In genomic region chr17:88494121-88494771, GRCm38 (mm10) we compare ENCODE assay signal across 8 mouse cellular contexts. TPM values are rescaled to one million over a fixed set of nuclear protein-coding genes. Genes with fewer than 3 reads are reported as not detected.
DNase-seq lines count a peak whose midpoint lies in the region; ATAC-seq lines count a peak whose summit lies in the region.

No protein-coding gene starts in this region.

- no peak for ATAC-seq in heart, embryonic 14.5 days (ENCODE audit: insufficient number of reproducible peaks, insufficient read depth, low FRiP score, low read depth)
- 0 out of 2 replicates have a peak, but pooled peaks have one; percentile 50 for ATAC-seq in embryonic facial prominence, embryonic 12.5 days (ENCODE audit: insufficient number of reproducible peaks, insufficient read depth, low FRiP score, low TSS enrichment)
- peak; percentile 91 for ATAC-seq in midbrain, embryonic 11.5 days (ENCODE audit: low FRiP score)

- no peaks in the 10 kb centered on the region for H3K27me3 ChIP-seq in heart, embryonic 14.5 days (ENCODE audit: control insufficient read depth, insufficient read depth, low read length)
- H3K27me3 ChIP-seq in heart, embryonic 10.5 days (ENCODE audit: insufficient read depth, poor library complexity, severe bottlenecking) = no peaks in the 10 kb centered on the region
- no peaks in the 10 kb centered on the region for H3K27me3 ChIP-seq in embryonic facial prominence, embryonic 12.5 days
- no peaks in the 10 kb centered on the region for H3K27me3 ChIP-seq in midbrain, embryonic 11.5 days (ENCODE audit: control insufficient read depth, insufficient read depth, low read length)

- 43% methylated on average over 14 of the region's 14 CpGs for WGBS in heart, embryonic 14.5 days
- WGBS in heart, embryonic 10.5 days = 67% methylated on average over 14 of the region's 14 CpGs
- 58% methylated on average over 14 of the region's 14 CpGs for WGBS in embryonic facial prominence, embryonic 12.5 days
- 29% methylated on average over 14 of the region's 14 CpGs for WGBS in midbrain, embryonic 11.5 days

- H3K9me3 ChIP-seq in heart, embryonic 14.5 days (ENCODE audit: control insufficient read depth, low read length) = no peaks in the 10 kb centered on the region
- no peaks in the 10 kb centered on the region for H3K9me3 ChIP-seq in heart, embryonic 10.5 days
- H3K9me3 ChIP-seq in embryonic facial prominence, embryonic 12.5 days = no peaks in the 10 kb centered on the region
- H3K9me3 ChIP-seq in midbrain, embryonic 11.5 days (ENCODE audit: control insufficient read depth, low read length) = no peaks in the 10 kb centered on the region

- peaks cover 10% of the 10 kb centered on the region for H3K36me3 ChIP-seq in heart, embryonic 14.5 days (ENCODE audit: control insufficient read depth, insufficient read depth, low read length)
- peaks cover 21% of the 10 kb centered on the region for H3K36me3 ChIP-seq in heart, embryonic 10.5 days
- H3K36me3 ChIP-seq in embryonic facial prominence, embryonic 12.5 days = peaks cover 14% of the 10 kb centered on the region; the same call in 1 of the 2 replicates
- no peaks in the 10 kb centered on the region for H3K36me3 ChIP-seq in midbrain, embryonic 11.5 days (ENCODE audit: control insufficient read depth, insufficient read depth, low read length)

- H3K4me2 ChIP-seq in heart, embryonic 14.5 days (ENCODE audit: low read length) = peak overlapping the region; percentile 21; the same call in 1 of the 2 replicates
- no peak overlapping the region for H3K4me2 ChIP-seq in embryonic facial prominence, embryonic 12.5 days (replicated peaks)
- H3K4me2 ChIP-seq in midbrain, embryonic 11.5 days = peak overlapping the region; percentile 27

- no peak overlapping the region for H3K27ac ChIP-seq in heart, embryonic 14.5 days (replicated peaks in 1 of 2; ENCODE audit: control insufficient read depth in 1 of 2, insufficient read depth in 1 of 2, low read depth in 2 of 2, low read length in 2 of 2)
- no peak overlapping the region for H3K27ac ChIP-seq in heart, embryonic 10.5 days
- H3K27ac ChIP-seq in embryonic facial prominence, embryonic 12.5 days = no peak overlapping the region
- H3K27ac ChIP-seq in midbrain, embryonic 11.5 days (ENCODE audit: low read depth, low read length) = peak overlapping the region; percentile 73

- no peak overlapping the region for H3K4me3 ChIP-seq in heart, embryonic 14.5 days (ENCODE audit: control insufficient read depth in 1 of 2, insufficient read depth in 1 of 2, low read depth in 1 of 2, low read length in 2 of 2)
- no peak overlapping the region for H3K4me3 ChIP-seq in heart, embryonic 10.5 days
- H3K4me3 ChIP-seq in embryonic facial prominence, embryonic 12.5 days = no peak overlapping the region
- no peak overlapping the region for H3K4me3 ChIP-seq in midbrain, embryonic 11.5 days (ENCODE audit: low read depth, low read length)

- no peak overlapping the region for H3K9ac ChIP-seq in heart, embryonic 14.5 days (ENCODE audit: low read length)
- no peak overlapping the region for H3K9ac ChIP-seq in embryonic facial prominence, embryonic 12.5 days
- H3K9ac ChIP-seq in midbrain, embryonic 11.5 days (ENCODE audit: low read length) = peak overlapping the region; percentile 33; the same call in 1 of the 2 replicates

- no peak for DNase-seq in heart, embryonic 10.5 days (ENCODE audit: low spot score)
- peak; percentile 35 to 51 for DNase-seq in layer of hippocampus, adult 18-20 months (ENCODE audit: low spot score in 2 of 2)
- DNase-seq in midbrain, embryonic 11.5 days (ENCODE audit: low spot score, missing footprints) = peak; percentile 94
- no peak for DNase-seq in gastrocnemius, postnatal 36 days
- DNase-seq in thymus, postnatal 0 days (ENCODE audit: low spot score) = no peak
- no peak for DNase-seq in ovary, postnatal 10 days (ENCODE audit: low spot score)

- intact Hi-C loops in gastrocnemius, postnatal 36 days (cut with DNase I) = no loop called here

- peaks cover 6 to 10% of the 10 kb centered on the region in 2 experiments; a peak in 2 of 4 replicates for H3K4me1 ChIP-seq in heart, embryonic 14.5 days (ENCODE audit: control insufficient read depth in 2 of 2, insufficient read depth in 2 of 2, low read length in 2 of 2)
- peaks cover 4% of the 10 kb centered on the region for H3K4me1 ChIP-seq in heart, embryonic 10.5 days
- peaks cover 11% of the 10 kb centered on the region; the same call in 1 of the 2 replicates for H3K4me1 ChIP-seq in embryonic facial prominence, embryonic 12.5 days
- peaks cover 14% of the 10 kb centered on the region for H3K4me1 ChIP-seq in midbrain, embryonic 11.5 days (ENCODE audit: control insufficient read depth, insufficient read depth, low read length)

RNA-seq across cellular contexts. Expression of gene Ppp1r21, which starts 35.7 kb away (rescaled TPM):
- polyA plus RNA-seq in heart, embryonic 14.5 days (2014; fragmentation: Nextera tagmentation; extraction: Ambion mirVana) = 13.3 and 17.0 TPM in 2 replicates
- polyA plus RNA-seq in heart, embryonic 10.5 days (2016; fragmentation: Nextera tagmentation; extraction: Ambion mirVana) = 17.3 and 19.6 TPM in 2 replicates
- polyA plus RNA-seq in embryonic facial prominence, embryonic 12.5 days (2016; fragmentation: Nextera tagmentation; extraction: Ambion mirVana) = 21.4 and 22.9 TPM in 2 replicates
- total RNA-seq in layer of hippocampus, adult 18-20 months (2021) = 10 to 100 TPM; 80.3 to 81.6 TPM
- polyA plus RNA-seq in midbrain, embryonic 11.5 days (2014; fragmentation: Nextera tagmentation; extraction: Ambion mirVana) = 22.7 and 24.0 TPM in 2 replicates
- total RNA-seq in gastrocnemius, postnatal 36 days (2021) = 1 to 10 TPM; 4.5 to 4.7 TPM
- 31.0 and 33.8 TPM in 2 replicates for polyA plus RNA-seq in thymus, postnatal 0 days (2015; fragmentation: Nextera tagmentation; extraction: Ambion mirVana)

RNA-seq across cellular contexts. Expression of gene Foxn2, which starts 53.7 kb away (rescaled TPM):
- 7.3 and 7.7 TPM in 2 replicates for polyA plus RNA-seq in heart, embryonic 14.5 days (2014; fragmentation: Nextera tagmentation; extraction: Ambion mirVana)
- polyA plus RNA-seq in heart, embryonic 10.5 days (2016; fragmentation: Nextera tagmentation; extraction: Ambion mirVana) = 12.7 and 13.5 TPM in 2 replicates
- 13.8 and 14.2 TPM in 2 replicates for polyA plus RNA-seq in embryonic facial prominence, embryonic 12.5 days (2016; fragmentation: Nextera tagmentation; extraction: Ambion mirVana)
- 10 to 100 TPM; 25.1 to 27.1 TPM for total RNA-seq in layer of hippocampus, adult 18-20 months (2021)
- polyA plus RNA-seq in midbrain, embryonic 11.5 days (2014; fragmentation: Nextera tagmentation; extraction: Ambion mirVana) = 7.2 and 8.2 TPM in 2 replicates
- 10 to 100 TPM in 1 of 2 experiments, 1 to 10 TPM in 1; 8.8 to 13.4 TPM for total RNA-seq in gastrocnemius, postnatal 36 days (2021)
- polyA plus RNA-seq in thymus, postnatal 0 days (2015; fragmentation: Nextera tagmentation; extraction: Ambion mirVana) = 16.1 and 19.4 TPM in 2 replicates

Comparison
In these comparisons a context has a peak if more than half of its experiments do, and no peak if none do; other contexts are left out.
1. DNase-seq: peak in layer of hippocampus, adult 18-20 months (2 of 2) and midbrain, embryonic 11.5 days (single experiment); none in heart, embryonic 10.5 days (single experiment), gastrocnemius, postnatal 36 days (0 of 2), thymus, postnatal 0 days (single experiment) and ovary, postnatal 10 days (single experiment).